Mouse (Mus musculus) embryonic facial prominence, embryonic 14.5 days (tissue): ENCODE results near the gene Rnf25. TPM values are rescaled to one million over a fixed set of nuclear protein-coding genes. Genes with fewer than 3 reads are reported as not detected.

Experiments used
- ATAC-seq: fragments of 200-750 bp; cut with Nextera tagmentation; 2 replicates; pipeline ENCODE4 v1.8.0; 2017; ENCODE audit warnings: low read depth, moderate number of reproducible peaks, moderate TSS enrichment
- DNase-seq: peaks from one replicate; pipeline ENCODE4 v3.0.0-alpha.2; 2015; ENCODE audit warnings: low spot score
- H3K27ac ChIP-seq: fragments of 300-500 bp; sonication (generic); replicated peaks from 2 replicates; pipeline ENCODE4 v1.5.1; 2014; ENCODE audit warnings: low read depth, mild to moderate bottlenecking, low read length, moderate library complexity
- H3K27me3 ChIP-seq: fragments of 300-500 bp; sonication (generic); replicated peaks from 2 replicates; pipeline ENCODE4 v1.6.1; 2014; ENCODE audit warnings: low read length; ENCODE audit not compliant: control insufficient read depth, insufficient read depth
- H3K36me3 ChIP-seq: fragments of 300-500 bp; sonication (generic); 2 replicates; pipeline ENCODE4 v1.6.1; 2014; ENCODE audit warnings: low read length, mixed read lengths; ENCODE audit not compliant: control insufficient read depth, insufficient read depth
- H3K4me1 ChIP-seq: fragments of 300-500 bp; sonication (generic); 2 replicates; pipeline ENCODE4 v1.6.1; 2014; ENCODE audit warnings: antibody characterized with exemption, low read length; ENCODE audit not compliant: control insufficient read depth, insufficient read depth
- H3K4me2 ChIP-seq: fragments of 300-500 bp; sonication (generic); 2 replicates; pipeline ENCODE4 v1.6.1; 2014; ENCODE audit warnings: low read depth, mild to moderate bottlenecking, low read length, moderate library complexity, mixed read lengths
- H3K4me3 ChIP-seq: fragments of 300-500 bp; sonication (generic); 2 replicates; pipeline ENCODE4 v1.5.1; 2014; ENCODE audit warnings: low read depth, mild to moderate bottlenecking, low read length
- H3K9ac ChIP-seq: fragments of 300-500 bp; sonication (generic); 2 replicates; pipeline ENCODE4 v1.6.1; 2014; ENCODE audit warnings: low read depth, mild to moderate bottlenecking, low read length, moderate library complexity, mixed read lengths
- H3K9me3 ChIP-seq: fragments of 300-500 bp; sonication (generic); 2 replicates; pipeline ENCODE4 v1.6.1; 2016; ENCODE audit warnings: low read length; ENCODE audit not compliant: control insufficient read depth
- WGBS: fragments of 180-500 bp; shearing (Covaris S2); extraction: QIAGEN DNeasy Blood & Tissue Kit; methylation state at CpG from one replicate; pipeline ENCODE4 v1.1.7; 2014; 5-methylcytosine and 5-hydroxymethylcytosine counted together
- polyA plus RNA-seq: library from polyadenylated mRNA; unstranded; fragments of >200 nt; fragmentation: Nextera tagmentation; extraction: Ambion mirVana; gene quantifications from 2 replicates; pipeline ENCODE4 v1.2.1, GENCODE M21; 2014

Gene Rnf25
- polyA plus RNA-seq, 1 experiment from 2014 or later, result 7.0 TPM

DNA sequence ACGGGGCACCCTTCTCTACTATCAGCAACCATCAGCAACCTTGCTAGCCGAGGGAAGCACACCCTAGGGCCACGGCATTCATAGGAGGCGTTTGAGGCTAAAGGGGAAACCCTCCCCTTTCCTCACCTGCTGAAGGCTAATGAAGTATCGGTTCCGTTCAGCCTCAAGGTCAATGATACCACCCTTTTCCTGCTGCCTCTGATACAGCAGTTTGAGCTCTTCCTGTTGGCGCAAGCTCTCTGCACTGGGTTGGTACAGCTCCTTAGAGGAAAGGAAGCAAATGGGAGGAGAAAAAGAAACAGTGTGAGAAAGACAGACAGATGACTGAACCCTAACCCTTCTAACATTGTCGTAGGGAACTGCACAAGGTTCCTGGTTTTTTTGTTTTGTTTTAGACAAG, 6.8 kb downstream of the Rnf25 start:
- no peak overlapping the region for H3K4me2 ChIP-seq
- WGBS, result 83% methylated on average over 8 of the region's 8 CpGs
- no peak for DNase-seq
- no peaks in the 10 kb centered on the region for H3K27me3 ChIP-seq
- H3K9ac ChIP-seq, result no peak overlapping the region
- no peak overlapping the region for H3K4me3 ChIP-seq
- H3K4me1 ChIP-seq, result no peaks in the 10 kb centered on the region
- no peaks in the 10 kb centered on the region for H3K9me3 ChIP-seq
- peaks cover 83% of the 10 kb centered on the region for H3K36me3 ChIP-seq
- H3K27ac ChIP-seq, result no peak overlapping the region
- ATAC-seq, result no peak

- H3K27me3 ChIP-seq, result no peaks in the 10 kb centered on the region
- H3K36me3 ChIP-seq, result peaks cover 44% of the 10 kb centered on the region
- peak within 1 kb of the TSS; percentile 82 for H3K4me2 ChIP-seq
- peak; percentile 99 for ATAC-seq
- no peaks in the 10 kb centered on the region for H3K9me3 ChIP-seq
- H3K9ac ChIP-seq, result peak within 1 kb of the TSS; percentile 81
- peak; percentile 100 for DNase-seq
- peaks cover 9% of the 10 kb centered on the region for H3K4me1 ChIP-seq
- under 1% methylated on average over 31 of the region's 48 CpGs for WGBS
- peak within 1 kb of the TSS; percentile 71 for H3K4me3 ChIP-seq
- H3K27ac ChIP-seq, result peak within 1 kb of the TSS; percentile 89
These were observed 13.3 kb downstream of the Rnf25 start, which contains the start of the genes Zfp142 and Bcs1l for GRCm38 (mm10) chr1:74587773-74588445. TSS of gene Zfp142 (minus strand) at chr1:74588246. TSS of gene Bcs1l (plus strand) at chr1:74588289.

- Histone ChIP-seq H3K4me2 (peak overlapping the region; percentile 82), H3K4me1 (peaks cover 9% of the 10 kb centered on the region), H3K36me3 (peaks cover 45% of the 10 kb centered on the region), H3K9ac (peak overlapping the region; percentile 81), H3K27ac (peak overlapping the region; percentile 89), H3K9me3 (no peaks in the 10 kb centered on the region), H3K4me3 (peak overlapping the region; percentile 71), H3K27me3 (no peaks in the 10 kb centered on the region)
- DNase-seq (peak; percentile 25), ATAC-seq (no peak)
- WGBS, result under 1% methylated on average over 23 of the region's 24 CpGs
These were observed 13.9 kb downstream of the Rnf25 start for GRCm38 (mm10) chr1:74587233-74587772.

- no peak for ATAC-seq
- WGBS, result 91% methylated on average over 3 of the region's 3 CpGs
- H3K27ac ChIP-seq, result no peak overlapping the region
- no peak for DNase-seq
- no peaks in the 10 kb centered on the region for H3K27me3 ChIP-seq
- no peaks in the 10 kb centered on the region for H3K9me3 ChIP-seq
- H3K4me2 ChIP-seq, result no peak overlapping the region
- no peak overlapping the region for H3K4me3 ChIP-seq
- H3K36me3 ChIP-seq, result peaks cover 33% of the 10 kb centered on the region
- peaks cover 9% of the 10 kb centered on the region for H3K4me1 ChIP-seq
- no peak overlapping the region for H3K9ac ChIP-seq
These were observed 16.4 kb downstream of the Rnf25 start for GRCm38 (mm10) chr1:74584616-74585398.

DNA sequence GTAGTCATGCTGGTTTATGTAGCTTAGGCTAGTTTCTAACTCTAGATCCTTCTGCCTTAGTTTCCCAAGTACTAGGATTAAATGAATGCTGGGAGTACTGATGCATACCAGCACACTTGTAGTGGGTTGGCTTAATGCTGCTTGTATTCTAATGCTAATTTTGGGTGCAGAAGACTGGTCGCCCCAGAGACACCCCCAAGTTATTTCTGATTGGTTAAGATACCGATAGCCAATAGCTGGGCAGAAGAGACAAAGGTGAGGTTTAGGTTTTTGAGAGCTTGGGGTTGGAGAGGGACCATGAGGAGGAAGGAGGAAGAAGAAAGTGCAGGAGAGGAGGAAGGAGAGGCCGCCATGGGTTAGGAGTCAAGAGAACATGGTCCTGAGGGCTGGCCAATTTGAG, 18.6 kb downstream of the Rnf25 start:
- no peak overlapping the region for H3K27ac ChIP-seq
- peaks cover 6% of the 10 kb centered on the region for H3K4me1 ChIP-seq
- H3K4me3 ChIP-seq, result no peak overlapping the region
- H3K4me2 ChIP-seq, result no peak overlapping the region
- H3K9ac ChIP-seq, result no peak overlapping the region
- ATAC-seq (no peak), DNase-seq (no peak)
- no peaks in the 10 kb centered on the region for H3K27me3 ChIP-seq
- peaks cover 54% of the 10 kb centered on the region for H3K36me3 ChIP-seq
- WGBS, result 78% methylated on average over 3 of the region's 3 CpGs
- no peaks in the 10 kb centered on the region for H3K9me3 ChIP-seq

- Histone ChIP-seq H3K9me3 (no peaks in the 10 kb centered on the region), H3K4me1 (no peaks in the 10 kb centered on the region), H3K27ac (no peak overlapping the region), H3K36me3 (peaks cover 95% of the 10 kb centered on the region), H3K4me2 (no peak overlapping the region), H3K27me3 (no peaks in the 10 kb centered on the region), H3K4me3 (no peak overlapping the region), H3K9ac (no peak overlapping the region)
- DNase-seq (no peak), ATAC-seq (no peak)
- WGBS, result 89% methylated on average over 29 of the region's 29 CpGs
These were observed 31.2 kb downstream of the Rnf25 start for GRCm38 (mm10) chr1:74569739-74570719.

DNA sequence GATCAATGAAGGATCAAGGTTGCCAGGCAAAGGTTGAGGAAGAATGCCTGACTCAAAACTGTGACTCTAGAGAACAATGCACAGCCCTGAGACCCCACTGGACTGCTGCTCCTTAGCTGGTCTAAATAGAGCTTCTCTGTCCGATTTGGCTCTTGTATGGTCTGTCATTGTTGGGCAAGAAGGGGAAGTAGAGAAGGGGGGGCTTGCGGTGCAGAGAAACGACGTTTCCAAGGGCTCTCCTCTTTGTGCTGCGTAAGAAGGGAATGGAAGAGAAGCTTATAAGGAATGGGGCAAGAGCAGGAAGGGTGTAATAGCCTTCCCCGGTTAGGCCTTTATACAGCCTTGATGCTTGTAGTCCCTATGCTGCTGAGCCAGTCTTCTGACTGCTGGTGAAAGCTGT, 35.4 kb downstream of the Rnf25 start:
- Histone ChIP-seq H3K4me3 (no peak overlapping the region), H3K9me3 (no peaks in the 10 kb centered on the region), H3K27me3 (no peaks in the 10 kb centered on the region), H3K27ac (no peak overlapping the region), H3K36me3 (peaks cover 65% of the 10 kb centered on the region), H3K9ac (no peak overlapping the region), H3K4me2 (no peak overlapping the region), H3K4me1 (no peaks in the 10 kb centered on the region)
- 91% methylated on average over 6 of the region's 6 CpGs for WGBS
- DNase-seq, result no peak
- ATAC-seq, result no peak

- Histone ChIP-seq H3K4me2 (no peak overlapping the region), H3K36me3 (peaks cover 1% of the 10 kb centered on the region), H3K27ac (no peak overlapping the region), H3K9ac (no peak overlapping the region), H3K27me3 (no peaks in the 10 kb centered on the region), H3K4me3 (no peak overlapping the region), H3K9me3 (no peaks in the 10 kb centered on the region), H3K4me1 (no peaks in the 10 kb centered on the region)
- no peak for ATAC-seq
- 80% methylated on average over 5 of the region's 5 CpGs for WGBS
- DNase-seq, result no peak
These were observed 42.1 kb downstream of the Rnf25 start for GRCm38 (mm10) chr1:74559061-74559460.
